Mouse (Mus musculus) stomach, embryonic 14.5 days (tissue): ENCODE measurements around the gene Rap1b. TPM values are rescaled to one million over a fixed set of nuclear protein-coding genes. Genes with fewer than 3 reads are reported as not detected.

Experiments
- ATAC-seq: fragments of 200-750 bp; cut with Nextera tagmentation; 2 replicates; pipeline ENCODE4 v1.8.0; 2017; ENCODE audit warnings: low read depth, moderate TSS enrichment; ENCODE audit not compliant: insufficient number of reproducible peaks, insufficient read depth, low FRiP score
- H3K27ac ChIP-seq: fragments of 300-500 bp; sonication (generic); 2 replicates; pipeline ENCODE4 v1.5.1; 2014; ENCODE audit warnings: mild to moderate bottlenecking, low read length, moderate library complexity, mixed read lengths
- H3K27me3 ChIP-seq: fragments of 300-500 bp; sonication (generic); 2 replicates; pipeline ENCODE4 v1.6.1; 2014; ENCODE audit warnings: low read length, control low read depth, mixed read lengths; ENCODE audit not compliant: control insufficient read depth, insufficient read depth
- H3K36me3 ChIP-seq: fragments of 300-500 bp; sonication (generic); 2 replicates; pipeline ENCODE4 v1.6.1; 2014; ENCODE audit warnings: mild to moderate bottlenecking, control low read depth, low read length, moderate library complexity, mixed read lengths; ENCODE audit not compliant: control insufficient read depth, insufficient read depth
- H3K4me1 ChIP-seq: fragments of 300-500 bp; sonication (generic); 2 replicates; pipeline ENCODE4 v1.6.1; 2014; ENCODE audit warnings: low read length, control low read depth, mixed read lengths; ENCODE audit not compliant: control insufficient read depth, insufficient read depth
- H3K4me2 ChIP-seq: fragments of 300-500 bp; sonication (generic); replicated peaks from 2 replicates; pipeline ENCODE4 v1.6.1; 2014; ENCODE audit warnings: low read depth, low read length, control low read depth
- H3K4me3 ChIP-seq: fragments of 300-500 bp; sonication (generic); 2 replicates; pipeline ENCODE4 v1.5.1; 2014; ENCODE audit warnings: low read depth, low read length, control low read depth
- H3K9ac ChIP-seq: fragments of 300-500 bp; sonication (generic); replicated peaks from 2 replicates; pipeline ENCODE4 v1.6.1; 2014; ENCODE audit warnings: low read depth, mild to moderate bottlenecking, control low read depth, low read length, moderate library complexity, mixed read lengths
- H3K9me3 ChIP-seq: fragments of 300-500 bp; sonication (generic); 2 replicates; pipeline ENCODE4 v1.6.1; 2016; ENCODE audit warnings: low read depth, low read length, control low read depth; ENCODE audit not compliant: control insufficient read depth
- WGBS: fragments of 180-500 bp; shearing (Covaris S2); extraction: QIAGEN DNeasy Blood & Tissue Kit; methylation state at CpG from one replicate; pipeline ENCODE4 v1.1.7; 2014; 5-methylcytosine and 5-hydroxymethylcytosine counted together
- polyA plus RNA-seq: library from polyadenylated mRNA; unstranded; fragments of >200 nt; fragmentation: Nextera tagmentation; extraction: Ambion mirVana; gene quantifications from 2 replicates; pipeline ENCODE4 v1.2.1, GENCODE M21; 2014

Rap1b gene
- polyA plus RNA-seq, 1 experiment from 2014 or later: 178 TPM

DNA sequence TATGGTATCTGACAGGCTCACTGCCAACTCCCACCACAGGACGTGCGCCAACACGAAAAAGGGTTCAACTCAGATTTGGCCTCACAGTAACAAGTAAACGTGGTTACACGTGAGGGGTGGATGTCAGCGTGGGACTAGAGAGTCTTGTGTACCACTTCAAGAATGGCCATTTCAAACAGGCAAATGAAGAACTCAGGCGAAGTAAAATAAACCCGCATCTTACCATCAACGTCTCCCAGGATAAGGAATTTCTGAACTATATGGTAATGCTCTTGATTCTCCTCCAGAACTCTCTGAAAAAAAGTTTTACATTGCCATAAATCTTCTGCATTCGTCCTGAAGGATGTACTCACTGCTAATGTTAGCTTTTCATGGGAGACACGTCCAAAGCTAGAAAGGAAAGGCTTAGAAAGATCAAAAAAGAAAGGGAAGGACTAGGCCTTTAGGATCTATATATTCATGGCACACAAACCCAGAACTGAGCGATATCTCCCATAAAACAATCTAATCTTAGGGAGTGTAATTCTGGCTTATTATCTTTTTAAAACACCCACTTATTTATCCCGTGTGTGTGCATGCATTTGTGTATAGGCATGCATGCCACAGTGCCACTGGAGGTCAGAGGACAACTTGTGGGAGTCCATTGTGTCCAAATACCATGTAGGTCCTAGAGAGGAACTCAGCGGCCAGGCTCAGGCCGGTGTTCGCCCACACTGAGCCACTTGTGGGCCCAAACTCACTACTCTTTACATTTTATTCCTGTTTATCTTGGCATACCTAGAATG, 79.5 kb downstream of the Rap1b start:
- Histone ChIP-seq H3K4me1 (no peaks in the 10 kb centered on the region), H3K4me3 (no peak overlapping the region), H3K9ac (no peak overlapping the region), H3K9me3 (no peaks in the 10 kb centered on the region), H3K27me3 (no peaks in the 10 kb centered on the region), H3K4me2 (no peak overlapping the region), H3K36me3 (peaks cover 67% of the 10 kb centered on the region), H3K27ac (no peak overlapping the region)
- 88% methylated on average over 16 of the region's 16 CpGs for WGBS
- no peak for ATAC-seq

- Histone ChIP-seq H3K9ac (no peak overlapping the region), H3K36me3 (peaks cover 68% of the 10 kb centered on the region), H3K27me3 (no peaks in the 10 kb centered on the region), H3K4me1 (no peaks in the 10 kb centered on the region), H3K4me3 (no peak overlapping the region), H3K9me3 (no peaks in the 10 kb centered on the region), H3K4me2 (no peak overlapping the region), H3K27ac (no peak overlapping the region)
- no peak for ATAC-seq
- 95% methylated on average over 11 of the region's 11 CpGs for WGBS
Observed at GRCm38 (mm10) chr10:117765116-117765894, 80.5 kb downstream of the Rap1b start.

DNA sequence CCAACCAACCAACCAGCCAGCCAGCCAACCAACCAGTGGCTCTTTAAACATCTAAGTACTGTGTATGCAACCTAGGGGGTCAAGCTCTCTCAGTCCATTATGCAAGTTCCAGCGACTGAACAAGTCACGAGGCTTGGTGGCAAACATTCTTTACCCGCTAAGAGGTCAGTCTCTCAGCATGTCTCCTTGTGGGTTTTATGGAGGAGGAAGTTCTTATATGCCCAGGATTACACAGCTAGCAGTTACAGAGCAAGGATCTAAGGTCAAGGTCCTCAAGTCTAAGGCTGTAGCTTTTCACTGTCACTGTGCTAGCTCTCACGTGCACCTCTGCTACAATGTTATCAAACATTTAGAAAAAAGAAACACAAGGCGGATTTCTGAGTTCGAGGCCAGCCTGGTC, 81.2 kb downstream of the Rap1b start:
- H3K27me3 ChIP-seq: no peaks in the 10 kb centered on the region
- no peak overlapping the region for H3K4me2 ChIP-seq
- H3K4me1 ChIP-seq: no peaks in the 10 kb centered on the region
- ATAC-seq: no peak
- H3K4me3 ChIP-seq: no peak overlapping the region
- 87% methylated on average over 6 of the region's 6 CpGs for WGBS
- H3K9me3 ChIP-seq: no peaks in the 10 kb centered on the region
- no peak overlapping the region for H3K9ac ChIP-seq
- no peak overlapping the region for H3K27ac ChIP-seq
- H3K36me3 ChIP-seq: peaks cover 68% of the 10 kb centered on the region

Other genes starting within 250 kb of the Rap1b start
- gene Cpm, start 216.5 kb downstream of the Rap1b start, polyA plus RNA-seq: 89.1 and 95.8 TPM in 2 replicates
- gene Mdm2, start 135.3 kb downstream of the Rap1b start, polyA plus RNA-seq: 50.2 and 54.1 TPM in 2 replicates
- 13.0 and 13.1 TPM in 2 replicates for gene Slc35e3, start 99.7 kb downstream of the Rap1b start, polyA plus RNA-seq
- gene Nup107, start 53.3 kb downstream of the Rap1b start, polyA plus RNA-seq: 61.7 and 62.6 TPM in 2 replicates